Mouse (Mus musculus): ENCODE results near the gene Sh3rf3. TPM values are rescaled to one million over a fixed set of nuclear protein-coding genes. Genes with fewer than 3 reads are reported as not detected.
A peak's percentile ranks its signal among the peaks of the same experiment; 100 is the strongest.

Sh3rf3 gene
- 0.23 and 0.32 TPM in 2 replicates for polyA plus RNA-seq (2015; fragmentation: Nextera tagmentation; extraction: Ambion mirVana)

DNA sequence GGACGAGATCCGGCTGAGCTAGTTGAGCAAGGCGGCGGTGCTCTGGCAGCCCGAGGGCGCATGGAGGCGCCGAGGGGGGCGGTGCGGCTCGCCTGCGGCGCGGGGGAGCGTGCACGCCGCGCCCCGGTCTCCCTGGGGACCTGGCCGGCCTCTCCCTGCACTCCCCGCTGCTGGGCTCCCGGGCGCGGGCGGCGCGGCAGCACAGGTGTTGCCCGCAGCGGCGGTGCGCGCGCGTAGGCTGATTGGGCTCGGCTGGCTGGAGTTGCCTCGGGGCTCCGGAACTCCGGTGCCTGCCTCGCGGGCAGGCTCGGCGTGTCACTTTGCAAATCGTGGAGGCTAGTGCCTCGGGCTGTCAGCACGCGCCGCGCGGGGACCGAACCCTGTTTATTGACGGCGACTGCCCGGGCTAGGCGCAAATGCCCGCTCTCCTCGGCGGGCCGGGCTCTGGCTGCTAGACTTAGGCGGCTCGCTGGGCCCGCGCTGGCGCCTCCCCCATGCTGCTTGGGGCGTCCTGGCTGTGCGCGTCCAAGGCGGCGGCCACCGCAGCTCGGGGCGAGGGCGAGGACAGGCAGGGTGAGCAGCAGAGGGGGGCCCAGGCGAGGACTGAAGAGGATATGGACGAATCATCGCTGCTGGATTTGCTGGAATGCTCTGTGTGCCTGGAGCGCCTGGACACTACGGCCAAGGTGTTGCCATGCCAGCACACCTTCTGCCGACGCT lies at the start of gene Sh3rf3:
Sh3rf3 (plus strand) TSS at position 279 of the 720 bp plus-strand sequence.
- peak within 1 kb of the TSS; percentile 93 for H3K4me2 ChIP-seq
- H3K9ac ChIP-seq, result peak within 1 kb of the TSS; percentile 76
- H3K27me3 ChIP-seq (replicated peaks), result peaks cover 87% of the 10 kb centered on the region
- no peaks in the 10 kb centered on the region for H3K9me3 ChIP-seq
- no peaks in the 10 kb centered on the region for H3K36me3 ChIP-seq
- no peak for ATAC-seq (ENCODE audit: extremely low read depth, insufficient number of reproducible peaks, low FRiP score, low TSS enrichment)
- peak within 1 kb of the TSS; percentile 60 for H3K4me3 ChIP-seq
- under 1% methylated on average over 63 of the region's 79 CpGs for WGBS
- H3K4me1 ChIP-seq, result peaks cover 13% of the 10 kb centered on the region
- no peak within 1 kb of the TSS for H3K27ac ChIP-seq (replicated peaks)

- Histone ChIP-seq H3K4me3 (no peak overlapping the region), H3K9ac (no peak overlapping the region), H3K27me3 (replicated peaks) (no peaks in the 10 kb centered on the region), H3K4me1 (no peaks in the 10 kb centered on the region), H3K36me3 (no peaks in the 10 kb centered on the region), H3K9me3 (no peaks in the 10 kb centered on the region), H3K27ac (replicated peaks) (no peak overlapping the region), H3K4me2 (no peak overlapping the region)
- ATAC-seq (ENCODE audit: extremely low read depth, insufficient number of reproducible peaks, low FRiP score, low TSS enrichment), result no peak
- 80% methylated on average over 8 of the region's 8 CpGs for WGBS
Observed at GRCm38 (mm10) chr10:58788486-58789274, 24.5 kb upstream of the Sh3rf3 start.

DNA sequence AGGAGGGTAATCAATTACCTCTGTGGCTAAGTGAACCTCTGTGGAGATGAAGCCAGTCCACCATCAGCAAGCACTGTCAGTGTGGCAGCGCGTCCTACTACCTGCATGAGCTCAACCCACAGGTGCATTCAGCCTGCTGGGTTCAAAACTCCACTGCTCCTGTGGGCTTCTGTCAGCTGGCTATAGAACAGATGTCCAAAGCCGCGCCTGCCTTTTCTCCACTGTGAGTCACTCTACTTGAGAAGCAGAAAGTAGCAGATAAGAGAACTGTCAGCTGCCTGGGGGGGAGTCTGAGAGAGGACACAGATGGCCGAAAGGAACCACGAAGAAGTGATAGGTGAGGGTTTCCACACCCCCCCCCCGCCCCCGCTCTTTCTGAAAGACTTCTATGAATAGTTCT lies 15.6 kb upstream of the Sh3rf3 start:
- Histone ChIP-seq H3K9ac (no peak overlapping the region), H3K4me1 (peaks cover 13% of the 10 kb centered on the region), H3K36me3 (no peaks in the 10 kb centered on the region), H3K4me3 (no peak overlapping the region), H3K27me3 (replicated peaks) (peaks cover 8% of the 10 kb centered on the region; the same call in 1 of the 2 replicates), H3K9me3 (peaks cover 6% of the 10 kb centered on the region; the same call in 1 of the 2 replicates), H3K4me2 (peak overlapping the region; percentile 24; the same call in 1 of the 2 replicates), H3K27ac (replicated peaks) (no peak overlapping the region)
- no peak for ATAC-seq (ENCODE audit: extremely low read depth, insufficient number of reproducible peaks, low FRiP score, low TSS enrichment)
- 22% methylated on average over 8 of the region's 8 CpGs for WGBS

GRCm38 (mm10) chr10:58798156-58798555 lies 15.0 kb upstream of the Sh3rf3 start:
- Histone ChIP-seq H3K36me3 (no peaks in the 10 kb centered on the region), H3K9ac (no peak overlapping the region), H3K27me3 (replicated peaks) (peaks cover 8% of the 10 kb centered on the region; the same call in 1 of the 2 replicates), H3K4me1 (peaks cover 19% of the 10 kb centered on the region), H3K4me3 (no peak overlapping the region), H3K4me2 (peak overlapping the region; percentile 24; the same call in 1 of the 2 replicates), H3K9me3 (peaks cover 6% of the 10 kb centered on the region; the same call in 1 of the 2 replicates), H3K27ac (replicated peaks) (no peak overlapping the region)
- ATAC-seq (ENCODE audit: extremely low read depth, insufficient number of reproducible peaks, low FRiP score, low TSS enrichment), result no peak
- 83% methylated on average over 3 of the region's 3 CpGs for WGBS

DNA sequence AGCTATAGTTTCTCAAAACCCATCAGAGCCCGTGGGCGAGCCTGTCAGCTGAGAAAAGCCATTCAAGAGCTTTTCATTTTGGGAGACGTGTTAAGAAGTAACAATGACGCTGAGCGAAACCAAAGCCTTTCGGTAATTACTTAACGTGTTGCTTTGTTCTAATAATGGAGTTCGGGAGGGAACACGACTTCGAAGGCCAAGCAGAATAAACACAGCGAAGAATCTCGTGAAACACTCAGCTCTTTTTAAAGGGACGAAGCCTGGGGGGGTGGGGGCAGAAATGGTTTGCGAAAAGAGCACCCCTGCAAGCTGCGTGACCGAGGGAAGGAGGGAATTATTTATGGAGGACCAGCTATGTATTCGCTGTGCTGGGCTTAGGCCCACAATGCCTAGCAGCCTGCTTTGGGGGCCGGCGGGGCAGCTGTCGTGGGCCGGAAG lies 12.1 kb upstream of the Sh3rf3 start:
- peaks cover 24% of the 10 kb centered on the region for H3K4me1 ChIP-seq
- no peaks in the 10 kb centered on the region for H3K36me3 ChIP-seq
- H3K27me3 ChIP-seq (replicated peaks), result peaks cover 11% of the 10 kb centered on the region
- WGBS, result 73% methylated on average over 21 of the region's 21 CpGs
- H3K9me3 ChIP-seq, result no peaks in the 10 kb centered on the region
- H3K27ac ChIP-seq (replicated peaks), result no peak overlapping the region
- H3K4me3 ChIP-seq, result no peak overlapping the region
- H3K9ac ChIP-seq, result no peak overlapping the region
- no peak overlapping the region for H3K4me2 ChIP-seq
- ATAC-seq (ENCODE audit: extremely low read depth, insufficient number of reproducible peaks, low FRiP score, low TSS enrichment), result no peak

DNA sequence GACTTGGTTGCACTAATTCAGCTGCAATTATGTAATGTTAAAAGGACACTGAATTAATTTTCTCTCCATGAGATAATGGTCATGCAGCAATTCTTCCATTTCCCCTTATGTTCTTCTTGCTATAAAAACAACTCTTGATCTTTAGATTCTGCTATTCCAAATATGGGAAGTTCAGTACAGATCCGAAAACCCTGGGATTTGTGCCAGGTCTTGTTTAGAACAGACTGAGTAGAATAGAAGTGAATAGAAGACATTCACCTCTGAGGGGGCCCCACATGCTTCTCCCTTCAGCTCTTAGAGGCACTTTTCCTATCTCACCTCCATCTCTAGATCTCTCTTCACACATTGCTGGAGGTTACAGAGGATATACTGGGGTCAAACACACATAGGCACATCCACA lies 10.8 kb upstream of the Sh3rf3 start:
- Histone ChIP-seq H3K4me2 (no peak overlapping the region), H3K4me3 (no peak overlapping the region), H3K27ac (replicated peaks) (no peak overlapping the region), H3K9me3 (no peaks in the 10 kb centered on the region), H3K27me3 (replicated peaks) (peaks cover 17% of the 10 kb centered on the region), H3K9ac (no peak overlapping the region), H3K36me3 (no peaks in the 10 kb centered on the region), H3K4me1 (peaks cover 23% of the 10 kb centered on the region)
- WGBS, result 38% methylated on average over 1 of the region's 1 CpGs
- ATAC-seq (ENCODE audit: extremely low read depth, insufficient number of reproducible peaks, low FRiP score, low TSS enrichment), result no peak

GRCm38 (mm10) chr10:58807956-58808355 lies 5.2 kb upstream of the Sh3rf3 start:
- H3K4me3 ChIP-seq, result no peak overlapping the region
- H3K4me1 ChIP-seq, result peaks cover 12% of the 10 kb centered on the region
- WGBS, result 18% methylated on average over 3 of the region's 3 CpGs
- no peak overlapping the region for H3K9ac ChIP-seq
- H3K36me3 ChIP-seq, result no peaks in the 10 kb centered on the region
- no peak overlapping the region for H3K4me2 ChIP-seq
- H3K27me3 ChIP-seq (replicated peaks), result peaks cover 62% of the 10 kb centered on the region
- H3K27ac ChIP-seq (replicated peaks), result no peak overlapping the region
- H3K9me3 ChIP-seq, result no peaks in the 10 kb centered on the region
- no peak for ATAC-seq (ENCODE audit: extremely low read depth, insufficient number of reproducible peaks, low FRiP score, low TSS enrichment)

DNA sequence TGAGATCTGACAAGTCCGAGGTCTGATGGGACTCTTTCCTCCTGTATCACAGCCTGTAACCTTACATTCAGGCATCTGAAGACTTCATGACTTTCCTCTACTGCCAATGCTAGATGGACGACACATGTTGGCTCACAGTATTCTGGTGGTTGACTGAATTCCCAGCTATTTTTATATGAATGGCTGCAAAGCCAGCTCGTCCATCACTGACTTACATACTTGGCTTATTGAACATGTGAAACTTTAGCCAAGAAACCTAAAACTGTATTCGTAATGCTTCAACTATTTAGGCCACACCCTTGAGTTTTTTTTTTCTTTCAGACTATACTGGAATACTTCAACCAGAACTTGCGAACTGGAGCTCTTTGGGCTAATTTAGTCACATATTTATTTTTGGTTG lies 3.0 kb upstream of the Sh3rf3 start:
- H3K4me1 ChIP-seq, result peaks cover 13% of the 10 kb centered on the region
- no peak overlapping the region for H3K27ac ChIP-seq (replicated peaks)
- peaks cover 77% of the 10 kb centered on the region for H3K27me3 ChIP-seq (replicated peaks)
- H3K4me3 ChIP-seq, result no peak overlapping the region
- no peaks in the 10 kb centered on the region for H3K9me3 ChIP-seq
- WGBS, result 55% methylated on average over 5 of the region's 5 CpGs
- ATAC-seq (ENCODE audit: extremely low read depth, insufficient number of reproducible peaks, low FRiP score, low TSS enrichment), result no peak
- H3K9ac ChIP-seq, result no peak overlapping the region
- H3K4me2 ChIP-seq, result no peak overlapping the region
- no peaks in the 10 kb centered on the region for H3K36me3 ChIP-seq

DNA sequence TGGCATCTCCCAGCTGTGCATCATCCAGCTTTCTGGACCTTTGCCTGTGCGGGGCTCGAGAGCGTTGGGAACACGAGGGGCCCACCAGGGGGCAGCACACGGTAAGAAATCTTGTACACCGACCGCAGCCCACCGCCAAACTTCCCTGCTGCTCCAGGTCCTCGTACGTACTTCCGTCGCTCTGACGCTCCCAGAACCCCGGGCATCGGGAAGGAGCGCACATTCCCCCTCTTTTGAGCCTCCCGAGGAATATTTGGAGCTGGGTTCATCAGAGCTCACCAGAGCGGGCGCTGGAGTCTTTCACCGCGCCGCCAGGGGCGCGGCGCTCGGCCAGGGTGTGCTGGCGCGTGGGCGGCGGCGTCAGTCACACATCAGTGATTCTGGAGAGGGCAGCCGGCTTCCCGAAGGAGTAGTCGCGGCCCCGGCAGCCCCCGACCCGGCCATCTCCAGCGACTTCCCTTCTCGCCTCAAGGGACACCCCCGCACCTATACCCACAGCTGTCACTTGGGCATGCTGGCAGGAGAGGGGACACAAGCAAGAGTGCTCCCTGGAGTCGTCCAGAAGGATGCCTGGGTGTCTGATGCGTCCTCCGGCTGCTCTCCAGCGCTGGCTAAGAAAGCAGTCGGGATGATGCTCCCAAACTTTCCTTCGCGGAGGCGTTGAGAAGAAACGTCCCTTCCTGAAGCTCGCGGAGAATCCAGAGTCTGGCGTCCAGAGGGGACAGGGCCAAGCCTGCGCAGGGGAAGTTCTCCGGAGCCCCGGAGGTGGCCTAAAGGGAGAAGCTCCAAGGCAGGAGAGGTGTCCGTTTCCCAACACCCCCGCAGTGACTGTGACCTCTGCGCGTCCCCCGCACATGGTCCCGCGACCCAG lies 714 bp upstream of the Sh3rf3 start:
- peak overlapping the region; percentile 60 for H3K4me3 ChIP-seq
- H3K9me3 ChIP-seq, result no peaks in the 10 kb centered on the region
- no peak for ATAC-seq (ENCODE audit: extremely low read depth, insufficient number of reproducible peaks, low FRiP score, low TSS enrichment)
- no peaks in the 10 kb centered on the region for H3K36me3 ChIP-seq
- WGBS, result under 1% methylated on average over 63 of the region's 63 CpGs
- peak overlapping the region; percentile 93 for H3K4me2 ChIP-seq
- peak overlapping the region; percentile 76 for H3K9ac ChIP-seq
- peaks cover 13% of the 10 kb centered on the region for H3K4me1 ChIP-seq
- H3K27ac ChIP-seq (replicated peaks), result no peak overlapping the region
- peaks cover 81% of the 10 kb centered on the region for H3K27me3 ChIP-seq (replicated peaks)

- under 1% methylated on average over 35 of the region's 35 CpGs for WGBS
Observed at GRCm38 (mm10) chr10:58813801-58814191, 637 bp downstream of the Sh3rf3 start.

GRCm38 (mm10) chr10:58814486-58814885 lies 1.3 kb downstream of the Sh3rf3 start:
- peaks cover 13% of the 10 kb centered on the region for H3K4me1 ChIP-seq
- peak overlapping the region; percentile 93 for H3K4me2 ChIP-seq
- no peak overlapping the region for H3K4me3 ChIP-seq
- H3K9ac ChIP-seq, result no peak overlapping the region
- WGBS, result 56% methylated on average over 7 of the region's 7 CpGs
- no peaks in the 10 kb centered on the region for H3K9me3 ChIP-seq
- ATAC-seq (ENCODE audit: extremely low read depth, insufficient number of reproducible peaks, low FRiP score, low TSS enrichment), result no peak
- peaks cover 87% of the 10 kb centered on the region for H3K27me3 ChIP-seq (replicated peaks)
- no peak overlapping the region for H3K27ac ChIP-seq (replicated peaks)
- no peaks in the 10 kb centered on the region for H3K36me3 ChIP-seq

More at GRCm38 (mm10) chr10:58813801-58814191, 637 bp downstream of the Sh3rf3 start:
- peaks cover 87% of the 10 kb centered on the region for H3K27me3 ChIP-seq (replicated peaks)
- H3K36me3 ChIP-seq, result no peaks in the 10 kb centered on the region
- no peak for ATAC-seq (ENCODE audit: extremely low read depth, insufficient number of reproducible peaks, low FRiP score, low TSS enrichment)
- peaks cover 13% of the 10 kb centered on the region for H3K4me1 ChIP-seq
- peak overlapping the region; percentile 93 for H3K4me2 ChIP-seq
- H3K4me3 ChIP-seq, result peak overlapping the region; percentile 60
- H3K27ac ChIP-seq (replicated peaks), result no peak overlapping the region
- peak overlapping the region; percentile 76 for H3K9ac ChIP-seq
- no peaks in the 10 kb centered on the region for H3K9me3 ChIP-seq

Measured in heart, embryonic 13.5 days (tissue).